Mouse (Mus musculus) CH12.LX (cell line): ENCODE measurements around the gene Heatr5b. TPM values are rescaled to one million over a fixed set of nuclear protein-coding genes. Genes with fewer than 3 reads are reported as not detected.

Experiments
- DNase-seq: peaks from one replicate; pipeline ENCODE4 v3.0.0-alpha.2; 2013; ENCODE audit errors: extremely low read depth
- H3K27ac ChIP-seq: 2 replicates; pipeline ENCODE4 v1.5.1; 2012; ENCODE audit warnings: low read depth, mild to moderate bottlenecking, control low read depth, moderate library complexity; ENCODE audit not compliant: insufficient read depth
- H3K27me3 ChIP-seq: replicated peaks from 2 replicates; pipeline ENCODE3; 2012; ENCODE audit warnings: inconsistent platforms
- H3K36me3 ChIP-seq, 2 experiments: replicated peaks in 1 of 2; 2 replicates each; pipeline versions ENCODE3 to v1.6.1; 2012; ENCODE audit warnings: inconsistent platforms in 1 of 2, low read length in 1 of 2, mild to moderate bottlenecking in 1 of 2, mixed read lengths in 1 of 2, moderate library complexity in 1 of 2; ENCODE audit not compliant: control insufficient read depth in 1 of 2, insufficient read depth in 1 of 2
- H3K4me1 ChIP-seq, 2 experiments: 2 replicates each; pipeline ENCODE4 v1.6.1; 2012; ENCODE audit warnings: inconsistent platforms in 1 of 2, moderate library complexity in 1 of 2; ENCODE audit not compliant: insufficient read depth in 2 of 2, control insufficient read depth in 1 of 2
- H3K4me2 ChIP-seq: 2 replicates; pipeline ENCODE4 v1.6.1; 2012; ENCODE audit warnings: low read depth, mild to moderate bottlenecking, control low read depth; ENCODE audit not compliant: poor library complexity, insufficient read depth, severe bottlenecking
- H3K4me3 ChIP-seq, 3 experiments: fragments of 150-350 bp in 1 of 3; sonication (generic) in 1 of 3; replicated peaks in 1 of 3; 2 replicates each; pipeline versions ENCODE3 to v1.5.1; 2011 to 2012; ENCODE audit warnings: low read depth in 2 of 3, low read length in 2 of 3, mild to moderate bottlenecking in 2 of 3, moderate library complexity in 2 of 3, control low read depth in 1 of 3, improper control_type of control experiment in 1 of 3, inconsistent platforms in 1 of 3, mixed read lengths in 1 of 3; ENCODE audit not compliant: poor library complexity in 1 of 3
- H3K79me2 ChIP-seq: replicated peaks from 2 replicates; pipeline ENCODE4 v1.6.1; 2012; ENCODE audit warnings: mild to moderate bottlenecking, moderate library complexity; ENCODE audit not compliant: control insufficient read depth, poor library complexity, insufficient read depth, severe bottlenecking; ENCODE audit errors: extremely low read depth
- H3K9ac ChIP-seq: 2 replicates; pipeline ENCODE4 v1.6.1; 2012; ENCODE audit warnings: low read depth, mild to moderate bottlenecking, control low read depth, moderate library complexity; ENCODE audit not compliant: insufficient read depth
- H3K9me3 ChIP-seq: replicated peaks from 2 replicates; pipeline ENCODE3; 2012; ENCODE audit warnings: low read length, inconsistent platforms, mixed read lengths
- BHLHE40 ChIP-seq: IDR thresholded peaks from 2 replicates; pipeline ENCODE4 v1.6.1; 2011; ENCODE audit warnings: mild to moderate bottlenecking, low read depth, low read length, improper control_type of control experiment
- CHD1 ChIP-seq: IDR thresholded peaks from 2 replicates; pipeline ENCODE4 v1.6.1; 2012; ENCODE audit warnings: low read depth, low read length, improper control_type of control experiment, inconsistent platforms
- CHD2 ChIP-seq: IDR thresholded peaks from 2 replicates; pipeline ENCODE4 v1.6.1; 2011; ENCODE audit warnings: low read length, improper control_type of control experiment
- CTCF ChIP-seq, 2 experiments: IDR thresholded peaks in 1 of 2; conservative IDR thresholded peaks in 1 of 2; 2 replicates each; pipeline ENCODE4 v1.5.1; 2011 to 2012; ENCODE audit warnings: low read depth in 2 of 2, low read length in 2 of 2, improper control_type of control experiment in 1 of 2, inconsistent platforms in 1 of 2, mild to moderate bottlenecking in 1 of 2, moderate library complexity in 1 of 2
- ELF1 ChIP-seq: IDR thresholded peaks from 2 replicates; pipeline ENCODE4 v1.6.1; 2014; ENCODE audit warnings: low read depth, mild to moderate bottlenecking, inconsistent platforms, low read length, improper control_type of control experiment
- EP300 ChIP-seq: IDR thresholded peaks from 2 replicates; pipeline ENCODE4 v1.6.1; 2011; ENCODE audit warnings: low read length, improper control_type of control experiment
- ETS1 ChIP-seq: conservative IDR thresholded peaks from 2 replicates; pipeline ENCODE4 v1.6.1; 2012; ENCODE audit warnings: low read depth, mild to moderate bottlenecking, inconsistent platforms, low read length, improper control_type of control experiment, moderate library complexity
- GABPA ChIP-seq: IDR thresholded peaks from 2 replicates; pipeline ENCODE4 v1.6.1; 2012; ENCODE audit warnings: low read depth, low read length, improper control_type of control experiment, inconsistent platforms; ENCODE audit not compliant: insufficient replicate concordance
- HCFC1 ChIP-seq: IDR thresholded peaks from 2 replicates; pipeline ENCODE4 v1.6.1; 2012; ENCODE audit warnings: low read depth, mild to moderate bottlenecking, inconsistent platforms, low read length, improper control_type of control experiment
- JUN ChIP-seq: IDR thresholded peaks from 2 replicates; pipeline ENCODE4 v1.6.1; 2011; ENCODE audit warnings: low read depth, mild to moderate bottlenecking, low read length, improper control_type of control experiment, moderate library complexity; ENCODE audit not compliant: insufficient read depth
- KAT2A ChIP-seq: IDR thresholded peaks from 2 replicates; pipeline ENCODE4 v1.6.1; 2012; ENCODE audit warnings: low read length, improper control_type of control experiment, inconsistent platforms; ENCODE audit not compliant: insufficient replicate concordance
- MAX ChIP-seq: IDR thresholded peaks from 2 replicates; pipeline ENCODE4 v1.6.1; 2011; ENCODE audit warnings: low read length, improper control_type of control experiment
- MAZ ChIP-seq: IDR thresholded peaks from 2 replicates; pipeline ENCODE4 v1.6.1; 2012; ENCODE audit warnings: low read depth, mild to moderate bottlenecking, inconsistent platforms, low read length, improper control_type of control experiment, moderate library complexity
- MEF2A ChIP-seq: IDR thresholded peaks from 2 replicates; pipeline ENCODE4 v1.6.1; 2014; ENCODE audit warnings: low read depth, mild to moderate bottlenecking, inconsistent platforms, low read length, improper control_type of control experiment, borderline replicate concordance
- MXI1 ChIP-seq: IDR thresholded peaks from 2 replicates; pipeline ENCODE4 v1.6.1; 2011; ENCODE audit warnings: mild to moderate bottlenecking, low read depth, low read length, improper control_type of control experiment
- MYC ChIP-seq: IDR thresholded peaks from 2 replicates; pipeline ENCODE4 v1.6.1; 2011; ENCODE audit warnings: low read depth, mild to moderate bottlenecking, improper control_type of control experiment, low read length
- NELFE ChIP-seq: IDR thresholded peaks from 2 replicates; pipeline ENCODE4 v1.6.1; 2011; ENCODE audit warnings: low read depth, low read length, improper control_type of control experiment
- NRF1 ChIP-seq: IDR thresholded peaks from 2 replicates; pipeline ENCODE4 v1.6.1; 2014; ENCODE audit warnings: low read depth, mild to moderate bottlenecking, inconsistent platforms, low read length, improper control_type of control experiment, moderate library complexity
- POLR2A ChIP-seq: IDR thresholded peaks from 2 replicates; pipeline ENCODE4 v1.6.1; 2011; ENCODE audit warnings: low read depth, mild to moderate bottlenecking, improper control_type of control experiment, low read length
- POLR2AphosphoS2 ChIP-seq: IDR thresholded peaks from 2 replicates; pipeline ENCODE4 v1.6.1; 2011; ENCODE audit warnings: low read depth, low read length, improper control_type of control experiment
- RAD21 ChIP-seq: IDR thresholded peaks from 2 replicates; pipeline ENCODE4 v1.6.1; 2011; ENCODE audit warnings: low read depth, mild to moderate bottlenecking, low read length, improper control_type of control experiment, moderate library complexity
- SIN3A ChIP-seq: IDR thresholded peaks from 2 replicates; pipeline ENCODE4 v1.6.1; 2012; ENCODE audit warnings: low read length, improper control_type of control experiment, inconsistent platforms
- SMC3 ChIP-seq: IDR thresholded peaks from 2 replicates; pipeline ENCODE4 v1.6.1; 2011; ENCODE audit warnings: low read depth, low read length, improper control_type of control experiment
- TBP ChIP-seq: conservative IDR thresholded peaks from 2 replicates; pipeline ENCODE4 v1.6.1; 2011; ENCODE audit warnings: low read depth, low read length, improper control_type of control experiment
- TCF12 ChIP-seq: IDR thresholded peaks from 2 replicates; pipeline ENCODE4 v1.6.1; 2014; ENCODE audit warnings: low read depth, mild to moderate bottlenecking, inconsistent platforms, low read length, improper control_type of control experiment
- UBTF ChIP-seq: IDR thresholded peaks from 2 replicates; pipeline ENCODE4 v1.6.1; 2012; ENCODE audit warnings: low read depth, mild to moderate bottlenecking, inconsistent platforms, low read length, improper control_type of control experiment, moderate library complexity
- USF1 ChIP-seq: IDR thresholded peaks from 2 replicates; pipeline ENCODE4 v1.6.1; 2014; ENCODE audit warnings: low read depth, mild to moderate bottlenecking, inconsistent platforms, low read length, improper control_type of control experiment
- ZMIZ1 ChIP-seq: IDR thresholded peaks from 2 replicates; pipeline ENCODE4 v1.6.1; 2012; ENCODE audit warnings: low read depth, mild to moderate bottlenecking, inconsistent platforms, low read length, improper control_type of control experiment
- ZNF384 ChIP-seq: IDR thresholded peaks from 2 replicates; pipeline ENCODE4 v1.6.1; 2012; ENCODE audit warnings: low read depth, low read length, improper control_type of control experiment, inconsistent platforms
- dilution Hi-C: fragments of 300-500 bp; cut with MboI; formaldehyde crosslinking; loops from 2 replicates; pipeline ENCODE4 v1.14.3; 2020; ENCODE audit warnings: low sequenced_read_pairs; ENCODE audit not compliant: extremely low pct_unique_long_range_greater_than_20kb, extremely low pct_ligation_motif_present
- in situ Hi-C: fragments of 300-500 bp; cut with MboI; formaldehyde crosslinking; loops from 3 replicates; pipeline ENCODE4 v1.14.3; 2019; ENCODE audit warnings: low sequenced_read_pairs, low pct_ligation_motif_present, low pct_unique_long_range_greater_than_20kb, mixed read lengths
- polyA plus RNA-seq: library from polyadenylated mRNA; unstranded; fragments of >175 nt; gene quantifications from 2 replicates; pipeline ENCODE4 v1.2.1, GENCODE M21; 2012; ENCODE audit warnings: low read depth; ENCODE audit not compliant: insufficient read length
- total RNA-seq, 2 experiments: library from RNA; depleted of rRNA; stranded (reverse); fragments of 300-350 nt in 1 of 2; fragments of >200 nt in 1 of 2; gene quantifications; 2 replicates each; pipeline ENCODE4 v1.2.3; 2012 to 2014

Heatr5b gene
- total and polyA plus RNA-seq, 3 experiments, result 13.0 to 21.5 (median 17.9) TPM

- in situ Hi-C loops (no loop called here), dilution Hi-C loops (no loop called here)
- H3K79me2 ChIP-seq, result peaks cover 6% of the 10 kb centered on the region
- H3K36me3 ChIP-seq, result peaks cover 0 to 11% of the 10 kb centered on the region in 2 experiments
- peak overlapping the region; percentile 89 for H3K9ac ChIP-seq
- peak overlapping the region; percentile 77 to 87 (median 87) for H3K4me3 ChIP-seq
- no peaks in the 10 kb centered on the region for H3K27me3 ChIP-seq
- peak overlapping the region; percentile 64; the same call in 1 of the 2 replicates for H3K27ac ChIP-seq
- TF ChIP-seq CHD2 (0 out of 2 replicates have a peak, but pooled peaks have one; percentile 40), JUN (no peak), TBP (0 out of 2 replicates have a peak, but pooled peaks have one; percentile 38), ZNF384 (no peak), ZMIZ1 (peak; percentile 95), MXI1 (peak; percentile 86), RAD21 (no peak), ELF1 (peak; percentile 97), MAX (peak; percentile 87), MEF2A (peak; percentile 71), EP300 (no peak), KAT2A (peak; percentile 92; the same call in 1 of the 2 replicates), POLR2AphosphoS2 (peak; percentile 88), MAZ (peak; percentile 59; the same call in 1 of the 2 replicates), GABPA (peak; percentile 17; the same call in 1 of the 2 replicates), NELFE (peak; percentile 96), SMC3 (no peak), USF1 (peak; percentile 28), ETS1 (peak; percentile 43; the same call in 1 of the 2 replicates), POLR2A (peak; percentile 96), HCFC1 (peak; percentile 99), NRF1 (peak; percentile 78), SIN3A (peak; percentile 87), CHD1 (no peak; the same call in 1 of the 2 replicates), UBTF (peak; percentile 82; the same call in 1 of the 2 replicates), BHLHE40 (peak; percentile 54), CTCF (conservative IDR thresholded peaks at IDR 0.05 in 1 of 2, IDR thresholded peaks at IDR 0.05 in 1 of 2; ENCODE audit: low read depth in 2 of 2, low read length in 2 of 2) (no peak), TCF12 (peak; percentile 85), MYC (peak; percentile 79; the same call in 1 of the 2 replicates)
- TF ChIP-seq, all 38 proteins: peak for 22
- Histone ChIP-seq H3K4me1 (peaks cover 2 to 29% of the 10 kb centered on the region in 2 experiments; a peak in 3 of 4 replicates), H3K4me2 (peak overlapping the region; percentile 83), H3K9me3 (no peaks in the 10 kb centered on the region)
- peak; percentile 97 for DNase-seq
Measured at GRCm38 (mm10) chr17:78736473-78736988, 98.6 kb downstream of the Heatr5b start.
